Mouse (Mus musculus): ENCODE results near the gene Zfp354b. TPM values are rescaled to one million over a fixed set of nuclear protein-coding genes. Genes with fewer than 3 reads are reported as not detected.

Zfp354b gene
- 1 to 10 TPM; 1.4 to 2.6 TPM for total RNA-seq (2021)
- long read RNA-seq, experiment 1, partial matches to known transcripts, result 0 of 1 reads
- long read RNA-seq, experiment 1, other reads (novel, unspliced or antisense), result 1 of 1 reads
- long read RNA-seq, experiment 2, partial matches to known transcripts, result 0 of 3 reads
- long read RNA-seq, experiment 2, other reads (novel, unspliced or antisense), result 1 of 3 reads

- DNase-seq, result peak; percentile 87
These were observed at the start of gene Zfp354b for GRCm38 (mm10) chr11:50931451-50931866. Gene Zfp354b (minus strand): TSS chr11:50931633.

- DNase-seq, result peak; percentile 46
These were observed 45.8 kb upstream of the Zfp354b start for GRCm38 (mm10) chr11:50977216-50977615.

- DNase-seq, result no peak
These were observed 34.8 kb upstream of the Zfp354b start, which contains the start of gene Olfr1378 for GRCm38 (mm10) chr11:50966230-50966629. Gene Olfr1378 (plus strand): TSS chr11:50966530.

- DNase-seq, result no peak
These were observed 33.5 kb upstream of the Zfp354b start for GRCm38 (mm10) chr11:50964886-50965285.

- DNase-seq, result no peak
These were observed 22.2 kb upstream of the Zfp354b start, which contains the start of gene Prop1 for GRCm38 (mm10) chr11:50953665-50954064. Gene Prop1 (minus strand): TSS chr11:50953765.

GRCm38 (mm10) chr11:50952290-50952689 is 20.9 kb upstream of the Zfp354b start:
- DNase-seq, result peak; percentile 47

- DNase-seq, result no peak
These were observed 12.1 kb upstream of the Zfp354b start, which contains the start of gene 4933414I15Rik for GRCm38 (mm10) chr11:50943506-50943905. Gene 4933414I15Rik (minus strand): TSS chr11:50943765.

- no peak for DNase-seq
These were observed 11.0 kb upstream of the Zfp354b start for GRCm38 (mm10) chr11:50942386-50942785.

GRCm38 (mm10) chr11:50939621-50940366 is 8.4 kb upstream of the Zfp354b start:
- DNase-seq, result peak; percentile 43

GRCm38 (mm10) chr11:50938435-50938834 is 7.0 kb upstream of the Zfp354b start:
- DNase-seq, result no peak

GRCm38 (mm10) chr11:50932040-50932439 is 607 bp upstream of the Zfp354b start:
- no peak for DNase-seq

GRCm38 (mm10) chr11:50931021-50931420 is 412 bp downstream of the Zfp354b start:
- DNase-seq, result no peak

GRCm38 (mm10) chr11:50930469-50931014 is 891 bp downstream of the Zfp354b start:
- no peak for DNase-seq

GRCm38 (mm10) chr11:50915671-50916320 is 15.6 kb downstream of the Zfp354b start, which contains the start of gene Zfp2:
Gene Zfp2 (minus strand): TSS chr11:50916165.
- peak; percentile 93 for DNase-seq

- DNase-seq, result no peak
These were observed 17.0 kb downstream of the Zfp354b start for GRCm38 (mm10) chr11:50914461-50914860.

- DNase-seq, result peak; percentile 12
These were observed 18.1 kb downstream of the Zfp354b start for GRCm38 (mm10) chr11:50913301-50913700.

- DNase-seq, result no peak
These were observed 23.3 kb downstream of the Zfp354b start for GRCm38 (mm10) chr11:50908136-50908535.

GRCm38 (mm10) chr11:50897359-50897758 is 34.1 kb downstream of the Zfp354b start:
- no peak for DNase-seq

GRCm38 (mm10) chr11:50892441-50892840 is 39.0 kb downstream of the Zfp354b start:
- DNase-seq, result peak; percentile 8

- DNase-seq, result peak; percentile 92
These were observed 43.9 kb downstream of the Zfp354b start, which contains the start of gene Zfp454 for GRCm38 (mm10) chr11:50887390-50888128. Gene Zfp454 (minus strand): TSS chr11:50887651.

- peak; percentile 29 for DNase-seq
These were observed 44.5 kb downstream of the Zfp354b start for GRCm38 (mm10) chr11:50886933-50887293.
